Mouse (Mus musculus) mouse embryonic stem cell (cell line): ENCODE data around the gene Apba2.

Experiments used
- in situ Hi-C, 2 experiments: fragments of 300-500 bp; cut with MboI; formaldehyde crosslinking; loops; 1 replicate in 1 of 2; 3 replicates in 1 of 2; pipeline ENCODE4 v1.14.3; 2019 to 2020; ENCODE audit warnings: low sequenced_read_pairs in 2 of 2, low pct_unique_long_range_greater_than_20kb in 1 of 2, mixed read lengths in 1 of 2; ENCODE audit not compliant: unreplicated experiment in 1 of 2

Apba2 gene

DNA sequence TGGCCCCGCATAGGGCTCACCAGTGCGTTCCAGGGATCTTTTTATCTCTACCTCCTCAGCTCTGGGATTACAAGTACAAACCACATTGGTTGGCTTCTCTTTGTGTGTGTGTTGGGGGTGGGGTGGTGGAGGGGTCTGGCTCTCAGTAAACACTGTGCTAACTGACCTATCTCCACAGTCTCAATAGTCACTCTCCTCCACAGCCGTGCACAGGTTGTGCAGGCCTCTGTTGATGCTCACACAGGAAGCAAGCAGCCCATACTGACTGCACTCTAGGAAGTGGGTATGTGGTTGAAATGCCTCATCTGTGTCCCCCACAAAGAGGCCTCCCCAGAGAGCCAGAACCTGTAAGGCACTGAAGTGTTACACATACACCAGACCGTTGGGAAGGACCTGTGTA, 131.7 kb downstream of the Apba2 start:
- in situ Hi-C loops = no loop called here

GRCm38 (mm10) chr7:64633916-64634315, 132.4 kb downstream of the Apba2 start:
- in situ Hi-C loops = no loop called here

GRCm38 (mm10) chr7:64634482-64634881, 133.0 kb downstream of the Apba2 start:
- in situ Hi-C loops = no loop called here

DNA sequence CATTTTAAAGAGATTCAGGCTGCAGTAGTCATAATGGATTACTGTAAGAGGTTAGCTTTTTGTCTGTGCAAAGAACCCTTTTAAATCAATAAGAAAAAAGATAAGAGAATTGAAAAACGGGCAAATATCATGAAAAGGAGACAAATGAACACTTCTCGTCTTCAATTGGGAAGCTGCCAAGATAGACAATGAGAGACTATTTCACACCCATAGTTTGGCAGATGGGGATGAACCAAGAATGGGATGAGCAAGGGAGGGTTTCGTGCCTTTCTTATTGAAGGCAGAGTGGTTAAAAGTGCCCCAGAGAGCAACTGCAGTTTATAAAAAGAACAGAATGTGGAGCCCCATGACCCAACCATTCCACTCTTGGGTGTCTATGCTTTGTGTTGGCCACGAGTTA, 137.4 kb downstream of the Apba2 start:
- in situ Hi-C loops = no loop called here

- in situ Hi-C loops = no loop called here
These were observed 139.1 kb downstream of the Apba2 start for GRCm38 (mm10) chr7:64640651-64641050.

- in situ Hi-C loops = no loop called here
These were observed 141.4 kb downstream of the Apba2 start for GRCm38 (mm10) chr7:64642903-64643302.

- in situ Hi-C loops = no loop called here
These were observed 144.0 kb downstream of the Apba2 start for GRCm38 (mm10) chr7:64645458-64645857.

DNA sequence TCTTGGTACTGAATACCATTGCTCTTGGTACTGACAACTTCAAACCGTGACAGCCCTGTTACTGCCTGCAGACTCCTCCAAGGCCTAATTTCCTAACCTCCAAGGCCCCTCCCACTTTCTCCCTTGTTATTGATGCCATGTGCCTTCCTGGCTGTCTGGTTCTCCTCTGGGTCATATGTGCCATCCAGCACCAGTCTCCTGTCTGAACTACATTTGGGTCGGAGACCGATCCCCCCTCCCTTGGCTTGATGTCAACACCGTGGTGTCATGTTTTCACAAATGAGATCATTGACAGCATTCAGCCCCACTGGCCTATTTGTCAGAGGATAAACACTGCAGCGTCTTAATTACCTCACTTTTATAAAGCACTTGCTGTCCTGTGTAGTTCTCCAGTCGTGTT, 144.5 kb downstream of the Apba2 start:
- in situ Hi-C loops = no loop called here

DNA sequence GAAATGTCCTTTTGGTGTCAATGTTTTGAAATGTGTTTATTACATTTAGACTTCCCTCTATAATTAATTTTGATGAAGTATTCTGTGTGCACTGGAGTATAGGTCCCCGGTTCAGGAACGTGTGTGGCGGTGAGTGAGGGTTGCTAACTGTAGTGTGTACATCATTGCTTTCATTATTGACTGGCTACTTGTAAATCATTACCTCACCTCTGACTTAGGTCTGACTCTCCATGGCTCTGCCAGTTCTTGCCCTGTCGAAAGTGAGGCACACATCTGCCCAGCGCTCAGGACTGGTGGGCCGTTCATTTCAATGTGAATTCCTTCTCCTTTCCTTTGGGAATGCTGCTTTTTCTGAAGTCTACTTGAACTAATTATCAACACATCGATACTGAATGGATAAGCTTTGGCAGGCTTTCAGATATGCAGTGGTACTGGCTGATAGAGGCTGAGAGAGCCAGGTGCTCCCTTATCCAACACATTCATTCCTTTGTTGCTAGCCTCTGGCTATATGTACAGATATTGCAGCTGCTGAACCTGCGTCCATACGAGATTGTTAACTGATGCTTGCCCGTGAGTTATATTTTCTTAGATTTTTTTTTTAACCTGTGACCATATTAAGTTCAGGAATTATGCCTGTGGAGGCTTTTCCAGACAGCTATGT, 147.6 kb downstream of the Apba2 start:
- in situ Hi-C loops = no loop called here

- in situ Hi-C loops = no loop called here
These were observed 150.5 kb downstream of the Apba2 start for GRCm38 (mm10) chr7:64651963-64652362.

DNA sequence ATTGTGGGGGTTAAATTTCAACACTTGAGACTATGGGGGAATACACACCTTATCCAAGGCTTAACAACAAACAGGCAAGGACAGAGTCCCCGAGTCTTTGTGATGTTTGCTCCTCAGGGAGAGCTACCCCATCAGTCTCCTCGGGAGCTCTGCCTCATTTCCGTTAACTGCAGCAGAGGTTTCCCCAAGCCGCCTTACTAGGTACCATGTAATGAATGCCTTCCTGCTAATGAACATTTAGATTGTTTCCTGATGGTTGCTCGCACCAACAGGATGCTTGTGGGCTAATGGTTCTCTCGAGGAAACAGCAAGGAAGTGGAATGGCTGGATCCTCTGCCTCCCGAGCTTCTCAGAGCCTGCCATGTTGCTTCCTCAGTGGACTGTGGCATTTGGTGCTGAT, 155.3 kb downstream of the Apba2 start:
- in situ Hi-C loops = no loop called here

DNA sequence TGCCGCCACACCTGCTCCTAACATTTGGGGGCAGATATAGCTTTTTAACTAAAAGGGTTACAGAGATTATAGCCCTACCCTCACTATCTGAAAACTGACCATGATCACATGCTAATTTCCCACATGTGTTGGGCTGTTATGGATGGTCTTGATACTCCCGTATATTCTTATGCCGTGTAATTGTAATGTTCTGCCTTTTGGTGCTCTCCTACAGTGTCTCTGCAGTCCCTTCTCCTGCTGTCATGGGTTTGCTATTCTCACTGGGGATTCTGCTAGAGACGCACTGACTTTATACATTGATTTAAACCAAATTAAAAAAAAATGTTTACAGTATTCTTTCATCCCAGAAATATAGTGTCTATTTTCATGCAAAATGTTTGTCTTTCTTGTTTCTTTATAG, 157.4 kb downstream of the Apba2 start:
- in situ Hi-C loops = no loop called here

GRCm38 (mm10) chr7:64659328-64659727, 157.8 kb downstream of the Apba2 start:
- in situ Hi-C loops = no loop called here

DNA sequence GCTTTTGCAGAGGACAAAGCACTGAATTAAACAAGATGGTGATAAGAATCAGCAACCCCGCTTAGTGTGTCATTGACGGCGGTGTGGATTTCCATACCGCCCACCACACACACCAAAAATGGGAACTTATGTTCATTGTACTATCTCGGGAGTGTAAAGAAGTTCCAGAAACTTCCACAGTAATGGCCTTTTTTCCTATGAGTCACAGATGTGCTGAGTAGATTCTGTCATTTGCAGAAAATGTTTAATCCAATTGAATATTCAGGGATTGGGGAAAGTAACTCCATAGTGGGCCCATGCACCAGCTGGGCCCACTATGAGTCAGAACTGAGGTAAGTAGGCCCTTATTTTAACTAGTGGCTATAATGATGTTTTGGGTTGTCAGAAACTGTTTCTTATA, 161.0 kb downstream of the Apba2 start:
- in situ Hi-C loops = no loop called here

DNA sequence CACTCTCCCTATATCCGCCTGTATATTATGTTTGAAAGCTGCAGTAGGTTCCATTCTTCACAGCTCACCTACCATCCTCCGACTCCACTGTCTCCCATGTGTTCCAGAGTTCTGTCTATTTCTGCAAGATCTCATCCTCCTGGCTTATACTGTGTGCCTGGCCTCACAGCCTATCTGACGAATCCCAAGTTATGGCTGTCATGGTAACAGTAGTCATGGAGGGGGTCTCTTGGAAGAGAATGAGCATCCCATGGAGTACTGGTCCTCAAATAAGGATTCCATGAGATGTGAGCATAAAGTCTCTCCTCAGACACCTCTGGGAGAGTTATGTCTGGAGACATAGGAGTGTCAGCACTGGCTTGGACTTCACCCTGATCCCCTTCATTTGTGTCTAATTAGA, 162.1 kb downstream of the Apba2 start:
- in situ Hi-C loops = no loop called here

GRCm38 (mm10) chr7:64665120-64665519, 163.6 kb downstream of the Apba2 start:
- in situ Hi-C loops = no loop called here

DNA sequence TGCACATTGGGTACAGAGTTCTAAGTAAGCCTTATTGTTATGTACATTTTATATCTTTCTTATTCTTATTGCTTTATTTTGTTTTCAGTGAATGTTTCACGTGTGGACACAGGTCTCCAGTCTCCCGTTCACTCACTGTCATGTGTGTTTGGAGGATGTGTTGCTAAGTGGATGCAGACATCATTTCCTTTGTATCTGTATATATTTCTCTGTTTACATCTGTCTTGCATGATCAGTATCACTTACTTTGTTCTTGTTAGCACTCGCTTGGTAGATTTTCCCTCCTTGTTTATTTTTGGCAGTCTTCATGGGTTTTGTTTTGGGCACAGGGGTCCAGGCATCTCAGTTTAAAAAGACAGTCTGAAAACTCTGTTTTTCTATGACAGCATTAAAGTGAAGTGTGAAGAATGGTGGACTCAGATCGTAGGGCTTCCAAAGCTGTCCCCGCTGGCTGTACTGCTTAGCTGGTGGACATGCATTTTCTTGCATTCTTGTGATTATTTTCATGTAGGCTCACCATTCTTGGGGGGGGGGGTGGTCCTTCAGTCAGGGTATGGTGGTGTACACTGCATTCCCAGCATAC, 164.3 kb downstream of the Apba2 start:
- in situ Hi-C loops = no loop called here

DNA sequence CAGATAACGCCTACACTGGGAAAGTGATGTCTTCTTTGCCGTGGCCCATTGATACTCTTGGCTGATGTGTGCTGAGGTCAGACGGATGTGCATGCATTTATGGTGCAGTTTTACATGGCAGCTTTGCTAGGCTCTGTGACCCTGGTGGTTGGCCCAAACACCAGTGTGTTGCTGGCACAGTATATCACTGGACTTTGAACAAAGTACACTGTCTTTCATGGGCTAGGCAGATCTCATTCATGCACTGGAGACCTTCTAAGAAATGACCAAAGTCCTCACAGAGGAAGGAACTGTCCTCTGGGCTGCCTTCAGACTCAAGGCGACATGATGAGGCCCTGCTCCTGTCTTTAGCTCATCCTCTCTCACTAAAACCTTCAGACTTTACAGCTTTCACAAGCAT, 166.5 kb downstream of the Apba2 start:
- in situ Hi-C loops = no loop called here

DNA sequence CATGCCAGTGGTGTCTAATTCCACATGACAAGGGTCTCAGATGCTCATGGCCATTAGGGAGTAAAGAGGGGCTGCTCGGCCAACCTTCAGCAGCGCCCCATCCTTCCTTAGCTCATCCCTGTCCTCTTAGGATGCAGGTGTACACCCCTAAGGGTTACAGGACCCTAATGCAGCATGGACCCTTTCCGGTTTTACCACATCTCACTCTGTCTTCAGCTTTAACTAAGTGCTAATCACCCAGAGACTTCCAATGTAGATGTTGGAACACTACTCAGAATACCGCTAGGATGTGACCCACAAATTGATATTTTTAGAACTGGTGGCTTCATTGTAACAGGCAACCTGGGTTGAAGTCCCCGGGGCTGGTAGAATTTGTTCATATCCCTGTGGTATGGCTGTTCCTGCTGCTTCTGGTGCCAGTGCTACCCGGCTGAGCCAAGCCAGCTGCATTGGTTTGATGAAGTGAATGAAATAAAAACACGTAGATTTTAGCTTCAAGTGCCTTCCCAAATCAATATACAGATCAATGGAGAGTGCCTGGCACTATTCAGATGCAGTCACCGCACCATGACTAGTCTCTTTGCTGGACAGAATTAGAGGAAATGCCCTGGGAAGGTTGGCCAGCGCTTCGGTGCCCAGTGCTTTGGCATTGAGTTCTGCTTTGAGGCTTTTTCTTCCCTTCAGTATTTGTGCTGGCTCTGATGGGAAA, 178.4 kb downstream of the Apba2 start:
- in situ Hi-C loops = no loop called here

DNA sequence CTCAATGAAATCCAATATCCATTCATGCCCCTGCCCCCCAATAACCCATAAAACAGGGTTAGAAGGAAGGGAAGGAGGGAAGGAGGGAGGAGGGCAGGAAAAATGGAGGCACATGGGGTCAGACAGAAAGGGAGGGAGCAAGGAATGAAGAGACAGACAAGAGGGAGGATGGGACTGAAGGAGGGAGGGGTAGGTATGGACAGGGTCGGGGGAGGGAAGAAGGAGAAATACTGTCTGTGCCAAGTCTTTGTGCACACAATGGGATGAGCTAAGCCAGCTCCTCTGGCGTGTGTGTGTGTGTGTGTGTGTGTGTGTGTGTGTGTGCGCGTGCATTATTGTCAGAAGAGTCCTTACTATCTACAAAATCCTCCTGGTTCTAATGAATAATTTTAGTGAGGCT, 183.4 kb downstream of the Apba2 start:
- in situ Hi-C loops = no loop called here
